Mouse (Mus musculus): ENCODE measurements at regions not wholly inside any gene's neighbourhood (a gene's known extent, or its start where the extent isn't known, plus 50 kb on each side); places are given as distances from the start of the nearest gene placed in this dataset.

DNA sequence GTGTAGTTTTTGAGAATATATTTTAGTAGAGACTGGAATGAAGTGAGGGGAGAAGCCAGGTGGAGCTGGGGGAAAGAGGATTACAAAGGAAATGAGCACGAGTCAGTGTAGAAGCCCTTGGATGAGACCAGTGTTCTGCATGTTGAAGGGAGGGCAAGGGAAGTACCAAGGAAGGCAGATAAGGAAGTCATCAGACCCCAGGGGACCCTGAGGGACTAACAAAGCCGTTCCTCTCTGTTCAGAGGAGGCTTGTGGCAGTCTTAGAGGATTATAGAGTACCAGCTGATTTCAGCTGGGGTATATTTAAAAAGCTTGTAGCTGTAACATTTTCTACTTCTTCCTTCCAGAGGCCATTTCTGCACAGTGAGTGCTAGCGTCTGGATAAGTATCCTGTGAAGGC, 56.7 kb upstream of the Igsf9b start:
- no peak for DNase-seq (ENCODE audit: low spot score in 2 of 2)

DNA sequence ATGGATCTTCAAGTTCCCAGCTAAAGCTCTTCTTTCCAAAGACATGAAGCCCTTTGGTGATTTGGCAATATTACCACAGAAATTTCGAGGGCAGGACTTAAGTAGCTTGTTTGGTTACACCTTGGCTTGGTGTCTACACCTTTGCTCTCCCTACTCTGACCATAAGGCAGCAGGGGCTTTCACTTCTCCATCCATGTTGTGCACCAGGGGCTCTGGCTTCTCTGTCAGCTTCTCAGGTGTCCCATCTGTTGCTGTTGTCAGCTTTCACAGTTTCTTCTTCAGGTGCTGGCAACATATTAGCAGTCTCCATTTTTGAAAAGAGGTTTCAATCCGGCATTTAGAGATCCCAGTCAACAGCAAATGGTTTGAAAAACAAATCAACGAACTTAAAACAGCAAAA, 58.1 kb upstream of the Igsf9b start:
- DNase-seq (ENCODE audit: low spot score in 2 of 2): no peak

GRCm38 (mm10) chr9:27240491-27240890, 58.5 kb upstream of the Igsf9b start:
- DNase-seq (ENCODE audit: low spot score in 2 of 2): no peak

DNA sequence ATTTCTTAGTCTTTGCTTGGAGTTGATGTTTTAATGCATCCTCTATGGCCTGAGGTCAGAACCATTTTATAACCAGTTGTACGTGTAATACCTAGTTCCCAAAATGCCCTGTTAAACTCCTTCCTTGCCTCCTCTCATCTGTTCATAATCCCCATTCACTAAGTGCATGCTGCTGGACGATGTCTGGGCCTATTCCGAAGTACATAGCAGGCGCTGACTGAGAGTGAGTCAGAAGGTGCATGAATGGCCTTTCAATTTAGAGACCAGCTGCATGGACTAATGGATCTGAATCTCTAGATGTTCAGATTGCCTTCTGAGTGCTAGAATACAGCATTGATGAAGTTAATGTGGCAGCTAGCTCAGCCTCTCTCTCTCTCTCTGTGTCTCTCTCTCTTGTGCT, 66.3 kb upstream of the Igsf9b start:
- no peak for DNase-seq (ENCODE audit: low spot score in 2 of 2)

DNA sequence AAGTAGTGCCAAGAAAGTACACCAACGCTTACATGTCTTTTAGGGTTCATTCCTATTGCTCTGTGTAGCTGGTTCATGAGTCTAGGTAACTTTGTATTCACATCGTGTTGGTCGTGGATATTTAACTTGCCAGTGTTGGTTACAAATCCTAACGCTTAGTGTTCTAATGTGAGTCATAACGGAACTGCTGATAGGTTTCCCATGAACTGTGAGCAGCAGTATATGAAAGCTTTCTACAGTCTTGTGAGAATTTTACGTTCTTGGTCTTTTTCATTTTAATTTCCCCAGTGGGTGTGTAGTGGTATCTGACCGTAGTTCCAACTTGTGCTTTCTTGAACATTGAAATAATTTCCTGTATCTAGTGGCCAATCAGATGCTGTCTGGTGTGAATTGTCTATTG, 71.5 kb upstream of the Igsf9b start:
- no peak for DNase-seq (ENCODE audit: low spot score in 2 of 2)

DNA sequence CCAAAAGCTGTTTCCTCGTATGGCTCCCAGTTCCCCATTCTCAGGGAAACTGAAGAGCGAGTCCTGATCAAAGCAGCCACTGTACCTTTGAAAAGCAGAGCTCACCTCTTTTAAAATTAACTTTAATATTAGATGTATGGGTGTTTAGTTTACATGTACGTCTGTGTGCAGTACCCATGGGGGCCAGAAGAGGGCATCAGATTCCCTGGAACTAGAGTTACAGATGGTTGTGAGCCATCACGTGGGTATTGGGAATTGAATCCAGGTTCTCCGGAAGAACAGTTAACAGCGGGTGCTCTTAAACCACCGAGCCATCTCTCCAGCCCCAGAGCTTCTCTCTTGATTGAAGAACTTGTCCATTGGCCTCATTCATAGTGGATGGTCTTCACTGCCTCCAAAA, 66.0 kb upstream of the Jam3 start:
- DNase-seq (ENCODE audit: low spot score in 2 of 2): no peak

GRCm38 (mm10) chr9:27216024-27216423, 60.8 kb upstream of the Jam3 start:
- no peak for DNase-seq (ENCODE audit: low spot score in 2 of 2)

GRCm38 (mm10) chr9:27214023-27214422, 58.8 kb upstream of the Jam3 start:
- DNase-seq (ENCODE audit: low spot score in 2 of 2): no peak

DNA sequence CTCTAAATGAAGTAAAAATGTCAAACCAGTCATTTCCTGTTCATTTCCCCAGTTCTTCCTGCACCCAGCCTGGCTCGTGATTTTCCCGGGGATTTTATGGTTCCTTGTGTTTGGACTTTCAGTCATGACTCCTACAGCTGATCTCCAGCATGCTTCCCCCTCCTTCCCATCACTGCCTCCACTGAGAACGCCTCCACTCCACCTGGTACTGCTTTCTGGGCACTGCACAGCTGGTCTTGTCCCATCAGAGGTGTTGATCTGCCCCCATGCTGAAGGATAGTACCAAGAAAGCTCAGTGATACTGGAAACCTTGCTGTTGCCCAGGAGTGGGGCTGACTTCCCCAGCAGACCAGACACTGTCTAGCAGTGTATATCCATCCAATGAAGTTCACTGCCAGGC, 53.6 kb upstream of the Jam3 start:
- DNase-seq (ENCODE audit: low spot score in 2 of 2): peak; percentile 65 to 78

Data from right cerebral cortex, adult 2 months (tissue).